Mouse (Mus musculus): Measurements from ENCODE around the gene Batf.

DNA sequence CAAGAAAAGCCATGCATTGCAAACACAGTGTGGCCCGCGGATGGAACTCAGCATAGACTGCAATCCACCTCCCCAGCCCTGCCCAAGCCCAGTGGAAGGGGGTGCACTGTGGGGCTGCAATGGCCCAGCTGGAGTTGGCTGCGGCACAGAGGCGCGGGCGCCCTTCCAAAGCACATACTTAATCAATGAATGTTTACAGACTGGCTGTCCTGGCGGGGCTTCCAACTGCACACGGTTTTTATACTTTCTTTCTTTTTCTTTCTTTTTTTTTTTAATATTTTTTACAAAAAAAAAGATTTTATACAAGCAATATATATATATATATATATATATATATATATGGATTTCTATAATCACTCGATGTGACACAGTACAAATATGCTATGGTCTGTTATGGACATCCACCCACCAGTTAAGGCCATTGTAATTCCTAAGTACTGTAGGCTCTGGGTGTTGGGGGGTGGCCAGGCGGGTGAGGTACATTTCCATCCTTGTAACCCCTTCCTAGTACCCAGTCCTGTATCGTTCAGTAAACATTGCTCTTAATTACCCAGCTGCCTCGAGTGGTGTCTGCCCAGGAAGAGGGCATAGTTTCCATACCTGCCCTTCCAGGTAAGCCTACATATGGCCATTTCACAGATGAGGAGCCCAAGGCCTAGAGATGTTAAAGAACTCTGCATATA lies 47.0 kb upstream of the Batf start:
- TF ChIP-seq CTCF (IDR thresholded peaks at IDR 0.05; ENCODE audit: borderline replicate concordance, insufficient read depth, low read length) (no peak), POLR2A (IDR thresholded peaks at IDR 0.05; ENCODE audit: low read depth, low read length) (no peak)
